Mouse (Mus musculus) spleen, postnatal 4 days (tissue): ENCODE data around the gene Gadd45b.

Source experiments
- DNase-seq, 2 experiments: peaks; one replicate each; pipeline ENCODE4 v3.0.0; 2022; ENCODE audit warnings: low spot score in 2 of 2

Gene Gadd45b

GRCm38 (mm10) chr10:80935241-80935640 lies 5.4 kb downstream of the Gadd45b start:
- no peak for DNase-seq

DNA sequence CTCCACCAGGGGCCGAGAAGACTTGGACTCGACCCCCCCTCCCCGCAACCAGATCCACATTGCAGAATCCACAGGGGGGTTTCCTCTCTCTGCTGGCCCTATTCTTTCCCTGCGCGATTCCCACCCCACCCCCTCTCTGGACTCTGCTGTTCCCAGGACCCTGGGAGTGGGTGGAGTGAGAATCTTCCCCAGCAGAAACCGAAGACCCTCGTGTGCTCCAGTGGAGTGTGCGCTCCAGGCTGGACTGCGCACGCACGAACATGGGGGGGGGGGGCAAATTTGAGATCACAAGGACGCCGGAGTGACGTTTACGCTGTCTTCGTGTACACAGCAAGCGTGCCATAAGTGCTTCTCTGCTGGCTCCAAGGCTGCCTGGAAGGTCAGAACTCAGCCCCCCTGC lies 5.8 kb downstream of the Gadd45b start:
- no peak for DNase-seq

GRCm38 (mm10) chr10:80936135-80936809 lies 6.4 kb downstream of the Gadd45b start:
- no peak for DNase-seq

DNA sequence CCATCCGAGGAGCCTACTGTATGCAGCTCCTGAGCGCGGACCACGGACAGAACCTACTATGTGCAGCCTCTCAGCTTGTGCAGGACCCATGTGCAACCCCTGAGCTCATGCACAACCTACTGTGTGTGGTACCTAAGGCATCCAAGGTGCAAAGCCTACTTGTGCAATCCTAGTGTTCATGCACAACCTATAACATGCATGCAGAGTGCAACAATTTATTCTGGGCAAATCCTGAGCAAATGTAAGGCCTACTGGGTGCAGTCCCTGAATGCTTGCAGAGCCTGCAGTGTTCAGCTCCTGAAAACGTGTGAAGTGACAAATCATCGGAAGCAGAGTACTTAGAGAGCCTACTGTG lies 6.9 kb downstream of the Gadd45b start:
- no peak for DNase-seq

DNA sequence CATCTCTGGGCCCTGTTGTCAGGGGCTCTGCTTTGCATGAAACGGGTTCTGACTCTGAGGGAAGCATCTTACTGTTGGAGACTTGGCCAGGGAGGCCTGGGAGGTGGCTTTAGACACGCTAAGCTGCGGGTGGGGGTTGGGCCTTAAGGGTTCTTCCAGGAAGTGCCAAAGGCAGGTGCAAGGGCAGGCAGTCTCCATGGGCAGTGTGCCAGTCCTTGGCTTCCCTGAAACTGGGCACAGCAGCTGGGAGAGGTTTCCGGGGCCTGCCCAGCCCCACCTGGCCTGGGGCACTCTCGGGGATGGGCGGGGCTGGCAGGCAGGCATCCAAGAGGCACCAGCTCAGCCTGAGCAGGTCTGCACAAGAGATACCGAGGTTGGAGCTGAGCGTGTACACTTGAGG lies 7.8 kb downstream of the Gadd45b start:
- peak in 1 of 2 experiments; percentile 32 for DNase-seq

DNA sequence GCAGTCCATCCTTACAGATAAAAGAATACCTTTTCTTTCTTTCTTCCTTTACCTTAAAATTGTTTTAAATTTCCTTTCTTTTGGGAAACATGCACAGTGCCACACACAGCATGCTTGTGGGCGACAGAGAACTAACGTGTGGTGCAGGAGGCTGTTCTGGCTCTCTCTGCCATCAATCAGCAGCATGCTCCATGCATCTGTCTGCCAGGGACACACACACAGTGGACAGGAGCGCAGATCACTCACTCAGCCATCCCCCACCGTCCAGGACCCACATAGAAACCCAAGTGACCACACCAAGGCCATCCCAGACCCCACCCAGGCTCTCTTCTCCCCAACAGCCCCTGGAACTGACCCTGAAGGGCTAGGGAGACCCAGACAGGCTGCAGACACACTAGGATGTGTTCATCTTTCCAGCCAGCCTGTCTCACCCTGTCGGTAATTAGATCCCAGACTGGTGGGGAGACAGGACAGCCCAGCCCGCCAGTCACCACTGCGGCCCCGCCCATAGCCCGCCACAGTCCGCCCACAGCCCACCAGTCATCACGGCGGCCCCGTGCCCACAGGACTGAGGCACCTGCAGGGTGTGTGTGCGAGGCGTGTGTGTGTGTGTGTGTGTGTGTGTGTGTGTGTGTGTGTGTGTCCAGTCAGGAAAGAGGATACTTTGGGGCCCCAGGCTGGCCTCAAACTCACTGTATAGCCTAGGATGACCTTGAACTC lies 9.1 kb downstream of the Gadd45b start:
- DNase-seq = no peak

DNA sequence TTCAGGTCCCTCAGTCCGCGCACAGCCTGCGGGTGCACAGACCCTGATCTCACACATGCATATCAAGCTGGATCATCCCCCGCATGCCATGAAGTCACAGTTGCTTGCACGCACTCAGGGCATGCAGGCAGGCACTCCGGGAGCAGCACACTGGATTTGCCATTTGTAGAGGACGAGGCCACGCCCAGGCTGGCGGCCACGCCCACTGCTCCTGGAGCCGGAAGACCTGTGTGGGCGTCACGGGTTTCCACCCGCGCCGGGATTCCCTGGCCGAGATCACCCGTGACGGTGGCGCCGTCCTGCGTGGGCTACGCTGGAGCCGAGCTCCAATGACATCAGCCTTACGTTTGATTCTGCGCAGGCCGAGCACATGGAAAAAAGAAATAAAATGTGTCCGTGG lies 9.8 kb downstream of the Gadd45b start:
- DNase-seq = peak; percentile 70 to 85

- DNase-seq = no peak
Observed at GRCm38 (mm10) chr10:80940320-80940987, 10.6 kb downstream of the Gadd45b start.

DNA sequence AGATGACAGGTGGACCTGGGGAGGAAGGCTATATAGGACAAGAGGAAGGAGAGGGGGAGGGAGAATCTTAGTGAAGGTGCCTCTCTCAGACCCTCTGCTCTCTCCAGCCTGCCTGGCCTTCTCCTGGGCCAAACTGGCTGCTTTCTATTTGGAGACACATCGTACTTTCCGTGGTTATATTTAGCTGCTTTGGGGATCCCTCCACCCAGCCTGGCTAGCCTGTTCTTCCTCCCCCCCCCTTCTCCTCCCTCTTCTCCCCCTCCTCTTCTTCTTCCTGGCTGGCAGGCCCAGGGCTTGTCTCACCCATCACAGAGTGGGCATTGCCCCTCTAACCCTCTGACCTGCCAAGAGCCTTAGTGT lies 11.1 kb downstream of the Gadd45b start:
- DNase-seq = no peak

- no peak for DNase-seq
Observed at GRCm38 (mm10) chr10:80942919-80943318, 13.0 kb downstream of the Gadd45b start.

DNA sequence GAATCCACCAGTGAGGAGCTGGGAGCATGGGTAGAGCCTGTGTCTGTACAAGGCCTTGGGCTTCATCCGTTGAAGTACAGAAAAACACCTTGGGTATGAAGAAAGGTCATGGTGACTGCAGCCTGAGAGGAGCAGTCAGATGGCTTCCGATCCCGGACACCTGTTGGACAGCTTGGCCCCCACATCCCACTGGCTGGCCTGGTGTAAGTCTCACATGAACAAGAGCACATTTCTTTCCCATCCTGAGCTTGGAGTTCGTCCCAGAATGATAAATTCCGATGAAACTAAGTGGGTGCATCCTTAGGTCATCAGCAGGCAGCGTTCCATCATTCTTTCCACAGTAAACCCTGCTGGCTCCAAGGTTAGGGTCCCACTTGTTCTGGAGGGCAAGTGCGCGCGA lies 13.8 kb downstream of the Gadd45b start:
- no peak for DNase-seq

DNA sequence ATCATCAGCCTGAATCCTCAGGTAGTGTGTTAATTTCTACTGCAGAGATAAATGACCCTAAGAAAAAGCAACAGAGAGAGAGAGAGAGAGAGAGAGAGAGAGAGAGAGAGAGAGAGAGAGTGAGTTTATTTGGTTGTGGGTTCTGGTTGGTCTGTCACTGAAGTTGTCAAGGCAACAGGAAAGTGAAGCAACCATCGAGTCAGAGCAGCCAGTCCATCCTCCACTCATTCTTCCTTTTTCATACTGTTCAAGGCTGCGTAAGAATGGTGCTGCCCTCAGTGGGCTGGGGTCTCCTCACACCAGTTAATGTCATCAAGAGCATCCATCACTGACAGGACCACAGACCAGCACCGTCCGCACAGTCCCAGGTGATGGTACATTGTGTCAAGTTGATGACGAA lies 14.4 kb downstream of the Gadd45b start:
- DNase-seq = no peak

- no peak for DNase-seq
Observed at GRCm38 (mm10) chr10:80946684-80947437, 17.0 kb downstream of the Gadd45b start.

DNA sequence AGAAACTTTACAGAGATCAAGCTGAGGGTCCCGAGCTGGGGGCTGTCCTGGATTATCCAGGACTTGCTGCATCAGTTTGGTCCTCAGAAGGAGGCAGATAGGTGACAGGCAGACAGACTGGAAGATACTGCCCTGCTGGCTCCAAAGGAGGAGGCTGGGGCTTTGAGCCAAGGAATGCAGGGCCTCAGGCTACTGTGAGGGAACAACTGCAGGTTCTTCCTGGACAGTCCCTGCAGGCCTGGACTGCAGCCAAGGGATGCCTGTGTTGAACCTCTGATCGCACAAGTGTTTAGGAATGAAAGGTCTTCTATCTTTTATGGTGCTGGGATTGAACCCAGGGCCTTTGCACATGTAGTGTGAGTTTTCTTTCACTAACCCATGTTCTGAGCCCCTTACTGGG lies 17.9 kb downstream of the Gadd45b start:
- DNase-seq = no peak

GRCm38 (mm10) chr10:80948570-80948969 lies 18.7 kb downstream of the Gadd45b start:
- no peak for DNase-seq

DNA sequence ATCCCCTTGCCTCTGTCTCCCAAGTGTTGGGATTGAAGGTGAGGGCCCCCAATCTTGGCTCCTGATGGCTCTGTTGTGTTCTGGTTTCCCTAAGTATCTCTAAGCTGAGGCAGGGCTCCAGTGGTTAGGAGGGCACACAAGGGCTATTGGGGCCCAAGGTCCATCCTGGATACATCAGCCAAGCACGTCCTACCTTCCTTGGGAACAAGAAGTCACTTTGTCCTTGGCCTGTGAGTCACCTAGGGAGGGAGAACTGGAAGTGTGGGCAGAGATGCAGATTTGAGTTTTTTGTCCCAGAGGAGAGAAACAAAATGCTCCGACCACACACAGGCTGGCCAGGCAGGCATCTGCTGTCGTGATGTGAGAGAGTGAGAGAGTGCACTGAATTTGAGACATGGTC lies 19.2 kb downstream of the Gadd45b start:
- no peak for DNase-seq

DNA sequence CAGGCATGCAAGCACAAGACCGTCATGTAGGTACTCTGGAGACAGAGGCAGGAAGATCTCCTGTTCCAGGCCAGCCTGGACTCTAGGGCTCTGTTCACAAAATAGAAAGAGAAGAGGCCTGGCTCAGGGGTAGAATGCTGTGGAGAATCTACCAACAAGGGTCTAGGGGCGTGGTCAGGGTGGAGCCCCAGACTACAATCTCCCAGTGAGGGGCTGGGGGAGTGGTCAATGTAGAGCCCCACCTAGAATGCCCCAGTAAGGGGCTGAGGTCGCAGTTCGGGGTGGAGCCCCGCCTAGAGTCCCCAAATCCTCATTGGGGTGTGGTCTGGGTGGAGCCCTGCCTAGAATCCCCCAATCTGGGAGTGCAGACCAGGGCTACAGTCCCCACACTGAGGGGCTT lies 20.4 kb downstream of the Gadd45b start:
- DNase-seq = no peak

GRCm38 (mm10) chr10:80951761-80952390 lies 22.0 kb downstream of the Gadd45b start:
- no peak for DNase-seq

- no peak for DNase-seq
Observed at GRCm38 (mm10) chr10:80952449-80952848, 22.6 kb downstream of the Gadd45b start.

GRCm38 (mm10) chr10:80954415-80954814 lies 24.5 kb downstream of the Gadd45b start:
- DNase-seq = no peak

GRCm38 (mm10) chr10:80954843-80955242 lies 25.0 kb downstream of the Gadd45b start:
- DNase-seq = no peak

DNA sequence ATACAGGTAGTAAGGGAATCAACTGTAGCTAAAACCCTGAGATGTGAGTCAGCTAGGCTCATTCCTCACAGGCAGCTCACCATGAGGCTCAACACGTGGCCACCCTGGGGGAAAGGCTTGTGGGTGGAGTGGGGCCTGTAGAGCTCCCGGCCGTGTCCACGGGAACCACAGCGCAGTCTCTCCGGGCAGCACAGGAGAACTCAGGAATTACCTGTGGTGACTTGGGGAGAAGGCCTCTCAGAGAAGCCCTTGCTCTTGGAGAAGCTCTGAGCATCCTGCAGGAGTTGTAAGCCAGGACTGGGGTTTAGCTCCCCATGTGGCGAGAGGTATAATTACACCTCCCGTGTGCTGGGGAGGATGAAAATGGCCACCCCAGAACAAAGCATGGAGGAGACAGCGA lies 25.7 kb downstream of the Gadd45b start:
- peak; percentile 45 to 79 for DNase-seq
